Comparison of ENCODE assay signal across 15 mouse cellular contexts in the genomic region with DNA sequence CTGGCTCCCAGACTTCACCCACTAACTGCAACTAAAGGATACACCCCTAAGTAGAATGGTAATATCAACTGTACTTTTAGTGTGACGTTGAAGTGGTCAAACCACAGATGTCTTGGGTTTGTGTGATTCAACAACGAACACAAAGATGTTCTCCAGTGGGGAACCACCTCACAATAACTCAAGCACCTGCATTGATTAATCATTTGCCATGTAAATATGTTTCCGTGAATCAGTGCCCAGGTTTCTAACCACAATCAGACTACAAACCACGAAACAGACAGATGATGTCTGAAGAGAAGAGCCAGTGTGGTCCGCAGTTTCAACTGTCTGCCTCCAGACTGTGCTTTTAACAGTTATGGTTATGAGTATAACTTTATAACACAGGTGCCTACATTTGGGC.
"Had no signal": no experiment of that assay in that cellular context is flagged by ENCODE, and none has a peak within 500 bp of the region (broad histone marks: within the 10 kb centered on the region; RNA-seq: fewer than 3 reads in every experiment).

No protein-coding gene starts in this region.

- DNase-seq: kidney, adult 2 months; kidney, postnatal 14 days; liver, embryonic 13.5 days; liver, postnatal 0 days; lung, postnatal 14 days; retina, postnatal 1 day; right cerebral cortex, postnatal 4 days; thymus, postnatal 4 days had no signal

- ATAC-seq: liver, postnatal 0 days; midbrain, embryonic 15.5 days had no signal

- H3K4me3 ChIP-seq: kidney, embryonic 15.5 days; limb, embryonic 10.5 days; liver, embryonic 13.5 days; lung, embryonic 15.5 days; megakaryocyte, embryonic 14.5 days; midbrain, embryonic 15.5 days; neural tube, embryonic 12.5 days had no signal

- H3K36me3 ChIP-seq: kidney, embryonic 15.5 days; limb, embryonic 10.5 days; liver, embryonic 13.5 days; lung, embryonic 15.5 days; midbrain, embryonic 15.5 days; neural tube, embryonic 12.5 days had no signal

- H3K27ac ChIP-seq: kidney, embryonic 15.5 days; limb, embryonic 10.5 days; liver, embryonic 13.5 days; lung, embryonic 15.5 days; macrophage; midbrain, embryonic 15.5 days; neural tube, embryonic 12.5 days had no signal

- H3K4me1 ChIP-seq: kidney, embryonic 15.5 days; limb, embryonic 10.5 days; liver, embryonic 13.5 days; lung, embryonic 15.5 days; megakaryocyte, embryonic 14.5 days; midbrain, embryonic 15.5 days; neural tube, embryonic 12.5 days had no signal

- H3K27me3 ChIP-seq: kidney, embryonic 15.5 days; liver, embryonic 13.5 days; lung, embryonic 15.5 days; midbrain, embryonic 15.5 days; neural tube, embryonic 12.5 days had no signal
